Mouse (Mus musculus): ENCODE measurements around the gene Frmpd4.

- TF ChIP-seq POLR2A (IDR thresholded peaks at IDR 0.05; ENCODE audit: insufficient read length, low read depth) (no peak), MYOG (IDR thresholded peaks at IDR 0.05; ENCODE audit: control insufficient read depth in 1 of 3, insufficient read depth in 1 of 3, insufficient read length in 2 of 3, low read depth in 2 of 3) (no peak), SRF (IDR thresholded peaks at IDR 0.05; ENCODE audit: control insufficient read depth, insufficient read length, low read depth) (no peak), USF1 (IDR thresholded peaks at IDR 0.05; ENCODE audit: low read depth) (no peak), TCF12 (IDR thresholded peaks at IDR 0.05; ENCODE audit: insufficient read depth, poor library complexity, severe bottlenecking) (no peak), MAX (IDR thresholded peaks at IDR 0.05; ENCODE audit: low read depth) (no peak), POLR2AphosphoS2 (IDR thresholded peaks at IDR 0.05; ENCODE audit: insufficient read length, low read depth) (no peak), E2F4 (IDR thresholded peaks at IDR 0.05; ENCODE audit: insufficient read depth) (no peak), MYOD1 (IDR thresholded peaks at IDR 0.05; ENCODE audit: control insufficient read depth in 1 of 3, insufficient read length in 2 of 3, low read depth in 2 of 3) (no peak), TCF3 (IDR thresholded peaks at IDR 0.05; ENCODE audit: insufficient read length, low read depth) (no peak), CEBPB (IDR thresholded peaks at IDR 0.05; ENCODE audit: insufficient read depth, poor library complexity, severe bottlenecking) (no peak), REST (IDR thresholded peaks at IDR 0.05; ENCODE audit: insufficient read depth, insufficient read length) (no peak)
Measured at GRCm38 (mm10) chrX:168017792-168018191, 559.2 kb downstream of the Frmpd4 start.

Measured in myocyte (in vitro differentiated cells).